Mouse (Mus musculus) effector memory CD4-positive, alpha-beta T cell, adult 5 months (primary cell): ENCODE measurements around the gene Ifi27. TPM values are rescaled to one million over a fixed set of nuclear protein-coding genes. Genes with fewer than 3 reads are reported as not detected.

Experiments
- polyA plus RNA-seq: library from polyadenylated mRNA; unstranded; fragments of 100-300 nt; shearing (Covaris generic); gene quantifications from one replicate; pipeline ENCODE4 v1.2.1, GENCODE M21; 2017

The Ifi27 gene
- polyA plus RNA-seq, result 301 TPM

DNA sequence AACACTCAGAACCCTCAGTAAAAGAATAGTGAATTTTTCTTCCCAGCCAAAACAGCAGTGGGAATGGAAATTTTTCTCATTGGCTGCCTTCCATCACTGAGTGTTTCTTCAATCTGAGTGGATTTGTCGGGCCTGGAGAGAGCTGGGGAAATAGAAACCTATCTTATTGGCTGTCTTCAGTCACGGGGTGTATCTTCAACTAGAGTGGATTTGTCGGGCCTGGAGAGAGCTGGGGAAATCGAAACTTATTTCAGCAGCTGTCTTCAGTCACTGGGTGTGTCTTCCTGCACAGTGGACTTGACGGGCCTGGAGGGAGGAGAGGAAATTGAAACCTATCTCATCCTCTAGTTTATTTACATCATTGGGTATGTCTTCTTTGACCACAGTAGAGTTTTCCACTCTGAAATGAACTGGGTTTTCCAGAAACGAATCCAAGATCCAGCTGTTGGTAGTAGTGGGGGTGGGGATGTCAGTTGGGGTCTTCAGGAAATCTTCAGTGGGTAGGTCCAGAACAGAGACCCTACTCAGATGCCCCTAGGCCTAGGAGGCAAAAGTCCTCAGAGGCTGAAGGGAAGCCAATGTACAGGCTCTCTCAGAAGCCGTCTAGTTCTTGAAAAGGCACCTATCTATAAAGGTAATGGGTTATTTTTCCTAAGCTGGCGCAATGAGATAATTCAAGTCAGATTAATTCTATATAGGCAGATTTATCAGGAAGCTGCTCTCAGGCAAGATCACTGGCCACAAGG is at the start of gene Ifi27:
Ifi27 (plus strand) TSS at position 226 of the 746 bp plus-strand sequence.

DNA sequence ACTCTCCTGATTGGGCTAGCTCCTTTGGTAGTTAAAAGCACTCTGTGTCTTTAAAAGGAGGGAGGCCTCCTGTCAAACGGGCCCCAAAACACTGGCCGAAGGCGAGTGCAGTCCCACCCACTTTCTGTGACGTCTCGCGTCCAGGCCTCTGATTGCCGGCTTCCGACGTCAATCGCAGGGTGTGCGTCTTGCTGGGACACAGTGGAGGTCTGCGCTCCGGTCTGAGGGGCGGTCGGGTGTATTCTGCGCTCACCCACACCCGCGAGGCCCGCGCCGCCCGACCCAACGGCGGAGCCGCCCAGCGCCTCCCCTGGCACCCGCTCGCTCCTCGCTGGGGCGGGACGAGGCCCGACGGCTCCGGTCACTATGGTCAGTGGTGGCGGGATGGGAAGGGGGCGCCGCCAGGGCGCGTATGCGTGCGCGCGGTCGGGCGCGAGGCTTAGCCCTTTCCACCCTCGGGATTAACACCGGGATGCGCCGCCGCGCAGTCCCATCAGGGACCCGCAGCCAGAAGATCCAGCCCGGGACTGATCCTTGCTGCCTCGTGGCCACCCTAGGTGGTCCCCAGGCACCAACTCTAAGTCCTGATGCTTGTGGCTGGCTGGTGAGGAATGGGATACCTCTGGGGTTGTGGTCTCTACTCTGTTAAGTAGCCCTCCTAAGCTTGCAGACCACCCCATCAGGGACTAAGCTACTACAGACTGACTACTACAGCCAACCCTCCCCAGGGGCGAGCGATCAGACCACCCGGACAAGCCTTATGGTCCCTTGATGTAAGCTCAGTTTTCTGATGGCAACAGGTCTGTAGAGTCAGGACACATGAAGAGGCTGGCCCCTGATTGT is 45.3 kb upstream of the Ifi27 start, which contains the start of gene Otub2:
Otub2 (plus strand) TSS at position 178 of the 843 bp plus-strand sequence.

DNA sequence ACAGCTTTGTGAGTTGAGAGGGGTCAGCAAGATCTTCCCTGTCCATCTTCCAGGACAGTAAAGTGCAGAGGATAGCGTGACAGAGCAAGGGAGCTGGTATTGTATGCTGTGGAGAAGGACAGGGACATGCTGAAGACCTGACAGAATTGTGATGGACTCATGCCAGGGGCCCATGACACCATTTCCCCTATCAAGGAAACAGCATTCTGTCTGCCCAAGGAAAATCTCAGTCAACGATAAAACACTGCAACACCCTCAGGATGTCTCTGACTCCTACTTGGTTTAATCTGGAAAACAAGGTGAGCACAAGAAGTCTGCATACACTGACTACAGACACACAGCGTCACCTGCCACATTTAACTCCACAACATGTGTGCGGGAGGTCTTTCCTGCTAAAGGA is 26.3 kb upstream of the Ifi27 start, which contains the start of gene 9330161L09Rik:
9330161L09Rik (minus strand) TSS at position 101 of the 400 bp plus-strand sequence.

DNA sequence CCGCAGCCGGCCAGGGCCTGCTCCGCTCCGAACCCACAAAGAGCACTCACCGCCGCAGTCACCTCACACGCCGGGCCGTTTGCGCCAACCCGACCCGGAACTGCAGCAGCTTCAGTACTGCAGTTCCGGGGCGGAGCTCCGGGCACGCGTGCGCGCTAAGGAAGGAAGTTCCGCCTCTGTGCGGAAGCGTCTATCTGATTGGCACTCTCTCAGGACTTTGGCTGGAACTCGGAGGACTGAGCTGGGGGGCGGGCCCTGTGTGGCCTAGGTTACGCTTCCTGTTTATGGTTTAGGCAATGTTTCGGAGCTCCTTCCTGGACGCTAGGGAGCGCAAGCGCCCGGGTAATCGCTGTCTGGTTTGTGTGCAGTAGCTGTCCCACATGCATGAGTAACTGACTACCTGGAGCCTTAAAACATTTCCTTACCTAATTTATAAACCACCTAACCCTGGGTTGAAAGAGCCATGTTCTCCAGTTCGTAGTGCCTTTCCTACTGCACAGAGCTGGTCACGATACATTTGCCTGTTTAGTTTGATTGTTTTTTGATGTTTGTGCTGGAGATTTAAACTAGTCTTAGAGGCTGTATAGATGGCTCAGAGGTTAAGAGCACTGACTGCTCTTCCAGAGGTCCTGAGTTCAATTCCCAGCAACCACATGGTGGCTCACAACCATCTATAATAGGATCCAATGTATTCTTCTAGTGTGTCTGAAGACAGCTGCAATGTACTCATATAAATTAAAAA is 8.1 kb upstream of the Ifi27 start, which contains the start of gene Ddx24:
Ddx24 (minus strand) TSS at position 102 of the 742 bp plus-strand sequence.

DNA sequence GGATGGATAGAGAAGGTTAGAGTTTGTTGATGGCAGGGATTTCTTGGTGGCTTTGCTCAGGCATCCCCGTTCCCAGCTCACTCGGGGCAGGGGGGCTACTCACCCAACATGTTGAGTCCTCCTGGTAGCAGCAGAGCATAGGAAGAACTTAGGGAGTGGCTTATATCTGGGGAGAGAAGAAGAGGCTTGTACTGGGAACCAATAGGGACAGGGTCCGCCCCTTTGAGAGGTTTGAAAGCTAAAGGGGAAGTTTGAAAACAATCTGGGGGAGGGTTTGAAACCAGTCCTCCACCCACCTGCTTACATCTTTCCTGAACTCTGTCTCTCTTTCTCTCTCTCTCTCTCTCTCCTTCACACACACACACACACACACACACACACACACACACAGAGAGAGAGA is 9.5 kb downstream of the Ifi27 start, which contains the start of gene Ifi27l2a:
Ifi27l2a (minus strand) TSS at position 157 of the 400 bp plus-strand sequence.

DNA sequence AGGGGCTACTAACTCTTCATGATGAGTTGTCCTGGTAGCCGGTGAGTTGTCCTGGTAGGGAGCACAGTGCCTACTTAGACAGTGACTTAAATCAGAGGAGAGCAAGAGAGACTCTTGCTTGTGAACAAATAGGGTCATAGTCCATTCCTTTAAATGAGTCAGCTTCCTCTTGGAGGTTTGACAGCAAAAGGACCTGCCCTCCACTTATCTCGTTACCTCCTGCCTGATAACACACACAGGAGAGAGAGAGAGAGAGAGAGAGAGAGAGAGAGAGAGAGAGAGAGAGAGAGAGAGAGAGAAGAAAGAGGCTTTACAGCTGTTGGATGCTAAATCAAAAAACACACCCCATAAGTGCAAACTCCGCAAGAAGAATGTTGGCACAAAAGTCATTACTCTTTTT is 23.1 kb downstream of the Ifi27 start, which contains the start of gene Ifi27l2b:
Ifi27l2b (minus strand) TSS at position 84 of the 400 bp plus-strand sequence.

Other genes starting within 250 kb of the Ifi27 start
- gene Prima1, start 192.1 kb upstream of the Ifi27 start, polyA plus RNA-seq, result not detected
- gene Fam181a, start 123.2 kb upstream of the Ifi27 start, polyA plus RNA-seq, result not detected
- gene Asb2, start 78.2 kb upstream of the Ifi27 start, polyA plus RNA-seq, result 26.2 TPM
- gene Otub2, start 45.5 kb upstream of the Ifi27 start, polyA plus RNA-seq, result 4.7 TPM
- 1.5 TPM for gene 9330161L09Rik, start 26.4 kb upstream of the Ifi27 start, polyA plus RNA-seq
- gene Ddx24, start 8.4 kb upstream of the Ifi27 start, polyA plus RNA-seq, result 212 TPM
- gene Ifi27l2a, start 9.5 kb downstream of the Ifi27 start, polyA plus RNA-seq, result 299 TPM
- gene Ifi27l2b, start 23.0 kb downstream of the Ifi27 start, polyA plus RNA-seq, result not detected
- not detected for gene Ppp4r4, start 98.1 kb downstream of the Ifi27 start, polyA plus RNA-seq
- not detected for gene Serpina10, start 197.2 kb downstream of the Ifi27 start, polyA plus RNA-seq
- gene Serpina6, start 223.0 kb downstream of the Ifi27 start, polyA plus RNA-seq, result not detected
- gene Serpina16, start 241.9 kb downstream of the Ifi27 start, polyA plus RNA-seq, result not detected